In the genomic region with DNA sequence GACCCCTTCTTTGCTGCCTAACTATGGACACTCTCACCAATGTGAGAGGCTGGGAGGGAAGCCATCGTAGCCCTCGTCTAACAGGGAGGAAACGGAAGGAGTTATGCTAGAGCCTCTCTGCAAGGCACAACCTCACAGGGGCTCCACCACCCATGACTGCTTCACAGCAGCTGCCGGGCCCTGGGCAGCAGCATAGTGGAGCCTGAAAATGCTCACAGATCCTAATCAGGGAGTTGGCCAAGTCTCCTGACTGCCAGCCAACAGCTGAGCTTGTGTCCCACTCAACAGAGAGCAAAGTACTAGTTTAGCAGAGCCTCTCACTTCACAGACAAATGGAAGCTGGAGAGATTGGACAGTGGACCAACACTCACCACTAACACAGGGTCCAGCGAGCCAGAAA, we compare ENCODE assay signal across 12 mouse cellular contexts. TPM values are rescaled to one million over a fixed set of nuclear protein-coding genes. Genes with fewer than 3 reads are reported as not detected.
A peak's percentile ranks its signal among the peaks of the same experiment; 100 is the strongest.
DNase-seq lines count a peak whose midpoint lies in the region; ATAC-seq and TF ChIP-seq lines count a peak whose summit lies in the region.
"Had no signal": no experiment of that assay in that cellular context is flagged by ENCODE, and none has a peak within 500 bp of the region (broad histone marks: within the 10 kb centered on the region; RNA-seq: fewer than 3 reads in every experiment).

No protein-coding gene starts in this region.

- H3K9me3 ChIP-seq in heart, embryonic 10.5 days, result no peaks in the 10 kb centered on the region
- no peaks in the 10 kb centered on the region for H3K9me3 ChIP-seq in embryonic facial prominence, embryonic 10.5 days
- no peaks in the 10 kb centered on the region for H3K9me3 ChIP-seq in kidney, postnatal 0 days (replicated peaks; ENCODE audit: low read length)
- no peaks in the 10 kb centered on the region for H3K9me3 ChIP-seq in limb, embryonic 15.5 days
- no peaks in the 10 kb centered on the region for H3K9me3 ChIP-seq in midbrain, embryonic 16.5 days (replicated peaks; ENCODE audit: control insufficient read depth, low read length, poor library complexity, severe bottlenecking)

- H3K4me2 ChIP-seq in kidney, postnatal 0 days (ENCODE audit: low read length), result no peak overlapping the region
- H3K4me2 ChIP-seq in limb, embryonic 15.5 days, result no peak overlapping the region
- H3K4me2 ChIP-seq in midbrain, embryonic 16.5 days (ENCODE audit: low read length), result no peak overlapping the region

- H3K27me3 ChIP-seq in heart, embryonic 10.5 days (ENCODE audit: insufficient read depth, poor library complexity, severe bottlenecking), result 0 out of 2 replicates have a peak, but pooled peaks cover 5% of the 10 kb centered on the region
- no peaks in the 10 kb centered on the region for H3K27me3 ChIP-seq in embryonic facial prominence, embryonic 10.5 days (replicated peaks; ENCODE audit: low read depth, poor library complexity, severe bottlenecking)
- no peaks in the 10 kb centered on the region for H3K27me3 ChIP-seq in kidney, postnatal 0 days (ENCODE audit: insufficient read depth, low read length)
- no peaks in the 10 kb centered on the region for H3K27me3 ChIP-seq in limb, embryonic 15.5 days
- no peaks in the 10 kb centered on the region for H3K27me3 ChIP-seq in midbrain, embryonic 16.5 days (ENCODE audit: control insufficient read depth, insufficient read depth, low read depth, low read length)

- H3K4me3 ChIP-seq in heart, embryonic 10.5 days, result no peak overlapping the region
- no peak overlapping the region for H3K4me3 ChIP-seq in embryonic facial prominence, embryonic 10.5 days
- H3K4me3 ChIP-seq in kidney, postnatal 0 days (replicated peaks; ENCODE audit: low read depth, low read length), result no peak overlapping the region
- H3K4me3 ChIP-seq in limb, embryonic 15.5 days, result no peak overlapping the region
- H3K4me3 ChIP-seq in midbrain, embryonic 16.5 days (ENCODE audit: low read depth, low read length), result no peak overlapping the region

- no peak overlapping the region for H3K9ac ChIP-seq in kidney, postnatal 0 days (ENCODE audit: low read depth, low read length)
- H3K9ac ChIP-seq in limb, embryonic 15.5 days, result no peak overlapping the region
- H3K9ac ChIP-seq in midbrain, embryonic 16.5 days (ENCODE audit: low read depth, low read length), result no peak overlapping the region

- intact Hi-C loops in heart, postnatal 25 days (cut with DNase I), result no loop called here

- WGBS in heart, embryonic 10.5 days, result 78% methylated on average over 5 of the region's 5 CpGs
- WGBS in embryonic facial prominence, embryonic 10.5 days, result 86% methylated on average over 5 of the region's 5 CpGs
- 62% methylated on average over 5 of the region's 5 CpGs for WGBS in kidney, postnatal 0 days
- 47% methylated on average over 5 of the region's 5 CpGs for WGBS in limb, embryonic 15.5 days
- 73% methylated on average over 5 of the region's 5 CpGs for WGBS in midbrain, embryonic 16.5 days

- no peaks in the 10 kb centered on the region for H3K4me1 ChIP-seq in heart, embryonic 10.5 days
- H3K4me1 ChIP-seq in embryonic facial prominence, embryonic 10.5 days, result peaks cover 17% of the 10 kb centered on the region
- H3K4me1 ChIP-seq in kidney, postnatal 0 days (replicated peaks; ENCODE audit: insufficient read depth, low read length), result no peaks in the 10 kb centered on the region
- peaks cover 24% of the 10 kb centered on the region for H3K4me1 ChIP-seq in limb, embryonic 15.5 days
- no peaks in the 10 kb centered on the region for H3K4me1 ChIP-seq in midbrain, embryonic 16.5 days (ENCODE audit: control insufficient read depth, insufficient read depth, low read length)

- no peak; the same call in 1 of the 2 replicates for ATAC-seq in kidney, postnatal 0 days (replicated peaks; ENCODE audit: low FRiP score, low read depth)
- peak; percentile 45 for ATAC-seq in limb, embryonic 15.5 days (ENCODE audit: insufficient number of reproducible peaks, low FRiP score, low TSS enrichment, low read depth)
- ATAC-seq in midbrain, embryonic 16.5 days, result no peak
- ATAC-seq: forebrain, embryonic 14.5 days had no signal

- peak; percentile 59 for DNase-seq in heart, embryonic 10.5 days (ENCODE audit: low spot score)
- no peak for DNase-seq in heart, postnatal 25 days (ENCODE audit: low spot score)
- no peak for DNase-seq in embryonic facial prominence, embryonic 10.5 days (ENCODE audit: low spot score)
- DNase-seq in kidney, postnatal 0 days (ENCODE audit: low spot score), result no peak
- no peak for DNase-seq in cerebellum, adult 11-12 months
- DNase-seq in urinary bladder, postnatal 4 days (ENCODE audit: low spot score in 2 of 2), result no peak
- DNase-seq: cerebellum, adult 8-10 months had no signal

- no peak overlapping the region for H3K27ac ChIP-seq in heart, embryonic 10.5 days
- H3K27ac ChIP-seq in embryonic facial prominence, embryonic 10.5 days (replicated peaks), result peak overlapping the region; percentile 36
- peak overlapping the region; percentile 34; the same call in 1 of the 2 replicates for H3K27ac ChIP-seq in kidney, postnatal 0 days
- peak overlapping the region; percentile 77 for H3K27ac ChIP-seq in limb, embryonic 15.5 days
- H3K27ac ChIP-seq in midbrain, embryonic 16.5 days (ENCODE audit: low read length), result no peak overlapping the region

- TF ChIP-seq CTCF in kidney, postnatal 0 days (IDR thresholded peaks at IDR 0.05; ENCODE audit: low read depth), result no peak

- no peaks in the 10 kb centered on the region for H3K36me3 ChIP-seq in heart, embryonic 10.5 days
- no peaks in the 10 kb centered on the region for H3K36me3 ChIP-seq in embryonic facial prominence, embryonic 10.5 days (replicated peaks)
- no peaks in the 10 kb centered on the region for H3K36me3 ChIP-seq in kidney, postnatal 0 days (ENCODE audit: insufficient read depth, low read length)
- no peaks in the 10 kb centered on the region for H3K36me3 ChIP-seq in limb, embryonic 15.5 days
- H3K36me3 ChIP-seq in midbrain, embryonic 16.5 days (ENCODE audit: control insufficient read depth, insufficient read depth, low read length), result no peaks in the 10 kb centered on the region

RNA-seq across cellular contexts. Expression of a gene that starts 21.5 kb away (rescaled TPM):
- polyA plus RNA-seq in heart, embryonic 10.5 days (2016; fragmentation: Nextera tagmentation; extraction: Ambion mirVana), result 0.30 and 0.36 TPM in 2 replicates
- total RNA-seq in heart, postnatal 25 days (2021), result 1 to 10 TPM in 1 of 2 experiments, under 1 TPM in 1; 0.42 to 1.8 TPM
- 0.44 and 0.72 TPM in 2 replicates for polyA plus RNA-seq in embryonic facial prominence, embryonic 10.5 days (2016; fragmentation: Nextera tagmentation; extraction: Ambion mirVana)
- polyA plus RNA-seq in kidney, postnatal 0 days (2015; fragmentation: Nextera tagmentation; extraction: Ambion mirVana), result 0.20 and 0.75 TPM in 2 replicates
- 0.92 and 1.5 TPM in 2 replicates for polyA plus RNA-seq in limb, embryonic 15.5 days (2015; fragmentation: Nextera tagmentation; extraction: Ambion mirVana)
- not detected in 2 replicates for polyA plus RNA-seq in midbrain, embryonic 16.5 days (2015; fragmentation: Nextera tagmentation; extraction: Ambion mirVana)
- total RNA-seq: neutrophil, adult 5-6 weeks had no signal
- polyA plus RNA-seq: forebrain, embryonic 14.5 days had no signal

RNA-seq across cellular contexts. Expression of a gene that starts 29.4 kb away (rescaled TPM):
- polyA plus RNA-seq in heart, embryonic 10.5 days (2016; fragmentation: Nextera tagmentation; extraction: Ambion mirVana), result 0.07 TPM in 1 of 2 replicates, not detected in the other
- total RNA-seq in heart, postnatal 25 days (2021), result 1 to 10 TPM; 5.3 to 5.4 TPM
- not detected in 2 replicates for polyA plus RNA-seq in embryonic facial prominence, embryonic 10.5 days (2016; fragmentation: Nextera tagmentation; extraction: Ambion mirVana)
- polyA plus RNA-seq in kidney, postnatal 0 days (2015; fragmentation: Nextera tagmentation; extraction: Ambion mirVana), result not detected in 2 replicates
- 0.17 and 0.29 TPM in 2 replicates for polyA plus RNA-seq in limb, embryonic 15.5 days (2015; fragmentation: Nextera tagmentation; extraction: Ambion mirVana)
- not detected in 2 replicates for polyA plus RNA-seq in midbrain, embryonic 16.5 days (2015; fragmentation: Nextera tagmentation; extraction: Ambion mirVana)
- total RNA-seq: layer of hippocampus, postnatal 14 days; neutrophil, adult 5-6 weeks had no signal
- polyA plus RNA-seq: forebrain, embryonic 14.5 days had no signal

Comparison
In these comparisons a context has a peak if more than half of its experiments do, and no peak if none do; other contexts are left out.
1. H3K27ac ChIP-seq: peak in embryonic facial prominence, embryonic 10.5 days (single experiment), kidney, postnatal 0 days (single experiment) and limb, embryonic 15.5 days (single experiment); none in heart, embryonic 10.5 days (single experiment) and midbrain, embryonic 16.5 days (single experiment).